Mouse (Mus musculus): ENCODE measurements at regions not wholly inside any gene's neighbourhood (a gene's known extent, or its start where the extent isn't known, plus 50 kb on each side); places are given as distances from the start of the nearest gene placed in this dataset.

DNA sequence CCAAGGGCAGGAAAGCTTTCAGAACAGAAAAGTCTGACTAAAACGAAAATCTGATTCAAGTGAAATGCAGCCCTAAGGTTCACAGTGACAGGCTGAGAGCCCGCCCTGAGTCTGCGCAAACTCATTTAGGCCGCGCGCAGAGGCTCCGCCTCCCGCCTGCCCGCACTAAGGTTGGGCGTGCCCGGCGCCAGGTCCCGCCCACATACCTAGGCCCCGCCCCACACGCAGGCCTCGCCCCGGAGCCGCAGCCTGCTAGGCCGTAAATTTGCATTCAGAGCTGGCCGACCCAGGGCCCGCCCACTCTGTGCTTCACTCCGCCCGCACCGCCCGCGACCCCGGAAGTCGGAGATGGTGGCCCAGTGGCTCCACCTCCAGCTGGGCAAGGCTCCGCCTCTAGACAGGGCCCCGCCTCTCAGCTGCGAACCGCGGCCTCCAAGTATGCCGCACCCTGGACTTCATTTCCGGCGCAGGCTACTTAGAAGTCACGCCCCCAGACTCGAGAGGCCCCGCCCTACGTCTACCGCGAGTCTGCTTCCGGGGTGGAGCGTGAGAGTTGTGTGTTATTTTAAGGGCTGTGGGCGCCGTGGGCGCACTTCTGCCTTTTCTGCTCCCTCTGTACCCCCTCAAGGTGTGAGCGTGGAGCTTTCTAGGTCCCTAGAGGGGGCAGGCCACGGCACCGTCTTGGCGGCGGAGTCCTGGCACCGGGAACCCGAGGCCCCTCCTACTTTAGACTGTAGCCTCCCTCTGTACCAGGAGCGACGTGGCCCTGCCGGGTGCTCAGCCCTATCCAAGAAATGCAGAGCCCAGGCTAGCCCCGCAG is 52.3 kb upstream of the Wnt7b start:
- ATAC-seq (ENCODE audit: poor library complexity, severe bottlenecking): peak; percentile 90

DNA sequence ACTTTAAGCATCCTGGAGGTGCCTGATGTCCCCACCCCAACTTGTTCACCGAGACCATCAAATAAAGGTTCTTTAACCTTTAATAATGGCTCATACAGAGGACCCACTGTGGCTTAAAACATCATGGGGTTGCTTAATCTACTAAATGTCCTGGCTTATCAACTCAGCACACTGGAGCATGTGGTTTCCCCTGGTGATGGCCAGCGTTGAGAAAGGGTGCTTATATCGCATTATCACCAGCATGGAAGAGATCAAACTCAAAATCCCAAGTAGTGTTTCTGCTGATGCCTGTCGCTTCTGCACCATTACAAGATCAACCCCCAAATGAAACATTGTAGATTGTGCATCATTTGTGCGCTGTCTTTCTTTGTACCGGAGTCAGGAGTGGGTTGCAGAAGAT is 53.2 kb upstream of the Wnt7b start:
- ATAC-seq (ENCODE audit: poor library complexity, severe bottlenecking): no peak

- ATAC-seq (ENCODE audit: poor library complexity, severe bottlenecking): no peak
Observed at GRCm38 (mm10) chr15:85639566-85639965, 57.3 kb upstream of the Wnt7b start.

- no peak for ATAC-seq (ENCODE audit: poor library complexity, severe bottlenecking)
Observed at GRCm38 (mm10) chr15:85641120-85642080, 59.1 kb upstream of the Wnt7b start.

DNA sequence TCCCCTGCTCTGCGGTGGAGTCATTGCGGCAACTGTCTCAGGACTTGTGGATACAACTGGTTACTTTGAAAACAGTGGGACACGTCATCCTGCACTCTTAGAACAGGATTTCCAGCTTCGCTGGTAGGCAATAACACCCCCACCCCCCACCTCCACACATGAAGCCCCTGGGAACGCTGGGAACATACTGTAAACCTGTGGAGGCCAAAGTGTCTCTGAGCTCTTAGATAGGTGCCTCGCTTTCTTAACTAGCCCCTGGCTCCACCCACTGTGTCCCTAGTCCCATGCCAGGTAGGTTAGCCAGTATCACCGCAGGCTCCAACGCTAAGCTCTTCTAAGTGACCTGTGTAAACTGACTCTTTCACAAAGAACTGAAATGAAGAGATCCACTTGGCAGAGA is 63.1 kb upstream of the Wnt7b start:
- no peak for ATAC-seq (ENCODE audit: poor library complexity, severe bottlenecking)

- ATAC-seq (ENCODE audit: poor library complexity, severe bottlenecking): peak; percentile 59
Observed at GRCm38 (mm10) chr15:85645971-85646638, 63.8 kb upstream of the Wnt7b start.

- peak; percentile 61 for ATAC-seq (ENCODE audit: poor library complexity, severe bottlenecking)
Observed at GRCm38 (mm10) chr15:85646639-85647277, 64.5 kb upstream of the Wnt7b start.

GRCm38 (mm10) chr15:85647593-85647992 is 65.3 kb upstream of the Wnt7b start:
- ATAC-seq (ENCODE audit: poor library complexity, severe bottlenecking): no peak

DNA sequence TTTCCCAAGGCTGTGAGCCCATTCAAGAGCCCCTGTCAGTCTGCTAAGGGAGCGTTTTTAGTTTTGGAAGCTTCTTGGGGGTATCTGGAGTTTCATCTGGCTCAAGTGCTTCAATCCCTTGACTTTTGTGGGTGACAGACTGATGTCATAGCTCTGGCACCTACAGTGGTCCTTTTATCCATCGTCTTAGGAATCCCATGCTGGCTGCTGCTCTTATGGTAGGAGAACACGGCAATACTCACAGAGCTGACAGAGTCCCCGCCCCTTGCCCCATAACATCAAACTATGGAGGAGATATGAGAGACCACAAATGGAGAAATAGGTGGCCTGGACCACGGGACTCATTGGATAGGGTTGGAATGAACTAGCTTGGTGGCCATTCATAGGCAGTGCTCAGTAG is 68.0 kb upstream of the Wnt7b start:
- no peak for ATAC-seq (ENCODE audit: poor library complexity, severe bottlenecking)

GRCm38 (mm10) chr15:85651718-85652420 is 69.6 kb upstream of the Wnt7b start:
- no peak for ATAC-seq (ENCODE audit: poor library complexity, severe bottlenecking)

DNA sequence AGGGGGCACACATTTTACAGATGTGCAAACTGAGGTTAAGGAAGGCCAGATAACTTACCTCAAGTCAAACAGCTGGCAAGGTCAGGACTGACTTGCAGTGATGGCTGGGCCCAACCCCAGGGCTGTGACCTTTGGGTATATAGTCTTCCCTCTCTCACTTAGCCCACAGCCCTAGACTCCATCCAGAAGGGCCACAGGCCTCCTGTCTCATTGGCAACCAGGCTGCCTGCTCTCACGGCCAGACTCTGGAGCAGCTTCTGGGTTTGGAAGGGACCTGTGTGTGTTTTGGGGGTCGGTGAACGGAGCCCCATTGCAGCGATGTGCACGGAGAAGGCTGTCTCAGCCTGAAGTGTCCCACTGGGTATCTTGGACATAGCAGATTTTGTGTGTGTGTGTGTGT is 70.2 kb upstream of the Wnt7b start:
- no peak for ATAC-seq (ENCODE audit: poor library complexity, severe bottlenecking)

GRCm38 (mm10) chr15:85652871-85653337 is 70.6 kb upstream of the Wnt7b start:
- no peak for ATAC-seq (ENCODE audit: poor library complexity, severe bottlenecking)

DNA sequence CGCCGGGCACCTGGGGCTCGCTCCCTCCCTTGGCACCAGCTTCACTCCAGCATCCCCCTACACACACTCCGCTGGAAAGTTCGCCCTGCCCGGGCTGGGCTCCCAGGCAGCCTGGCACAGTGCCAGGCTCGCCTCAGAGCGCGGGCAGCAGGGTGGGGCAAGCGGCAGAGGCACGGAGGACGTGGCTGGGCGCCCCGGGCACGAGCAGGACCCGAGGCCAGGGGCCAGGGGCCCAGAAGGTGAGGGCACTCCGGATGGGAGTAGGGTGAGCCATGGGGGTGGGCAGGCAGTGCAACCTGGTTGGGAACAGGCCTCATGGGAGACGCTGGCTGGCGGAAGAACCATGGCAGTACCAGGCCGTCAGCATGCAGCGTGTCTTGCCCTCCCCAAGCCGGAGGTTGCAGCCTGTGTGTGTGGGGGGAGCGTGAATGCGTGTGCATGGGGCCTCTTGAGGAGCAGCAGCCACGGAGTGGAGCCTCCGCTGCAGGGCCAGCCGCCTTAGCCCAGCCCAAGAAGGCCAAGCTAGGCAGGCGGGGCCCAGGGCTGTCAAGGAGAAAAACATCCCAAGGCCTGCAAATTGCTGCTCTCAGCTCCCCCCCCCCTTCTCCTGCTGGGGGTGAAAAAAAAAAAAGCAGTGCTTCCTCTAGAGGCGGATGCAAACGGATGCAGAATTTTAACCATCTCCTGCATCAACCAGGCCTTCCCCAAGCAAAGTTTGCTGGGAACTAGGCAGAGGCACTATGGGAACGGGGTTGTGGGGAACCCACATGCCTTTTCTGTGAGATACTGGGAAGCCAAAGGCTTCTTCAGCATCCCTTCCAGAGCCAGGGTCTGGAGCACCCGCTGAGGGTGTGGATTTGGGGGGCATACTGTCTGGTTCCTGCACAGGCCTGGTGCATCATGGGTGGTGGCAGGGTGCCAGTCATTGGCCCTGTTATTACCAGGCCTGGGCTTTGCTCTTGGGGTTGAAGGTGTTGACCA is 71.4 kb upstream of the Wnt7b start:
- peak; percentile 66 for ATAC-seq (ENCODE audit: poor library complexity, severe bottlenecking)

DNA sequence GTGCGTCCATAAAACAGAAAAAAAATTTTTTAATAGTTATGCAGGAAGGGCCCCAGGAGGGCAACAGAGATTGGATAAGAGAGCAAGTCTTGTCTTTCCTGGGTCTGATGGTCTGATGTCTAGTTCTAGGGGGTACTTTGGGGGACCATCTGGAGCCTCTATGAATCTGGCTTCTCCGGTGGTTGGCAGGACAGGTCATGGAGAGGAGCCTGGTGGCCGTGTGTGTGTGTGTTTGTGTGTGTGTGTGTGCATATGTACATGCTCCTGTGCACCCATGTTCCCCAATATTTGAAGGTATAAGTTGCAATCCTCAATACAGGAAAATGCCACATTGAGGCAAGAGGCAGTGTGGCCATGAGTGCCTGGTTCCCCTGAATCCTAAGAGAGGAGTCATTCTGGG is 72.5 kb upstream of the Wnt7b start:
- no peak for ATAC-seq (ENCODE audit: poor library complexity, severe bottlenecking)

DNA sequence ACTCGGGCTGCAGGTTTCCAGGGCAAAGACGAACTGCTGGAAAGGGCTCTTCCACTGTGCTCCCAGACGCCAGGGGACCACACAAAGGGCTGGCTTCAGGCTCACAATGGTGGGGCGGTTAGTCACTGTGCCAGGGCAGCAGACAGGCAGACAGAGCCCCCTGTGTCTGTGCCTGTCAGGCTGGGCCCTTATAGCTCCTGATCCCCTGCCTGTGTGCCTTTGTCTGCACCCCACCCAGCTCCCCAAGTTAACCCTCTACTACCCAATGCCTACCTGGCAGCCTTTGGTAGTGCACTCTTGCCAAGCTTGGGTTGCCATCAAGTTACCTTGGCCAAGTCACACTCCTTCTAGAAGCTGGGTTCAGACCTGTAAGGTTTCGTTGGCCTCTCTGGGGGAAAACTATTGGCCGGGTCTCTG is 73.5 kb upstream of the Wnt7b start:
- no peak for ATAC-seq (ENCODE audit: poor library complexity, severe bottlenecking)

DNA sequence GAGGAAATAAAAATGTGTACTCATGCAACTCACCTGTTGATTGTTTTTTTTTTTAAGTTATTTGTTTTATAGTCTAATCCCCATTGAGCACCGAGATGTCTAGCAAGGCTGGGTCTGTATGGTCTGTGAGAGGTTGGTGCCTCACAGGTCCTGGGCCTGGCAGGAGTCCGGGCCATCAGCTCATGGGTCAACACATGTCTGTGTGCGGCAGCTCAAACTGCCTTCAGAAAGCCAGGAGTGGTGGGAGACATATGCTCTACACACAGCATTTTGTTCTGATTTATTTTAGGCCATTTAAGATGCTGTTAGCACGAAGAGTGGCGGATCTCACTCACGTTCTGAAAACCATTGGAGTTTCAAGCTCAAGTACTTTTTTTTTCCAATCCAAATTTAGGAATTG is 74.6 kb upstream of the Wnt7b start:
- no peak for ATAC-seq (ENCODE audit: poor library complexity, severe bottlenecking)

DNA sequence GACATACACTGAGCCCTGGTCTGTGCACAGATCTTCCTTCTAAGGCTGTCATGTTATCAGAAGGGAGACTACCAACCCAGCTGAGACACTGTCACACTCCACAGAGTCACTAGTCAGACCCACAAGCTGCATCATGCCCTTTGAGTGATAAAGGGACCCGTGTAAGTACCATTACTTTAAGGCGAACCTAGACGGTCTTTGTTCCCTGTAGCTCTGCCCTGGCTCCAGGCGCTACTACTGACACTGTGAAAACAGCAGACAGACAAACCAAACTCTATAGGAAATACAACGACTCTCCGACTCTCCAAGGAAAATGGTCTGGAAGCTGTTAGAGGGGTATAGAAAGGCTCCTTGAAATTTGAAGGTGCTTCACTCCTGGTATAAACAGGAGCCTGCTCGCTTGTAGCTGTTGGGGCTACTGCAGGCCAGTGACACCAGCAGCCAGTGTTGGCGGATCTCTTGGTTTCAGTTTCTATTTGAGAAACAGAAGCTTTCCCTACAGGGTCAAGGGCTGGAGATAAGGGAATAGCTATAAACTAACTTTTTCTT is 75.2 kb upstream of the Wnt7b start:
- peak; percentile 55 for ATAC-seq (ENCODE audit: poor library complexity, severe bottlenecking)

DNA sequence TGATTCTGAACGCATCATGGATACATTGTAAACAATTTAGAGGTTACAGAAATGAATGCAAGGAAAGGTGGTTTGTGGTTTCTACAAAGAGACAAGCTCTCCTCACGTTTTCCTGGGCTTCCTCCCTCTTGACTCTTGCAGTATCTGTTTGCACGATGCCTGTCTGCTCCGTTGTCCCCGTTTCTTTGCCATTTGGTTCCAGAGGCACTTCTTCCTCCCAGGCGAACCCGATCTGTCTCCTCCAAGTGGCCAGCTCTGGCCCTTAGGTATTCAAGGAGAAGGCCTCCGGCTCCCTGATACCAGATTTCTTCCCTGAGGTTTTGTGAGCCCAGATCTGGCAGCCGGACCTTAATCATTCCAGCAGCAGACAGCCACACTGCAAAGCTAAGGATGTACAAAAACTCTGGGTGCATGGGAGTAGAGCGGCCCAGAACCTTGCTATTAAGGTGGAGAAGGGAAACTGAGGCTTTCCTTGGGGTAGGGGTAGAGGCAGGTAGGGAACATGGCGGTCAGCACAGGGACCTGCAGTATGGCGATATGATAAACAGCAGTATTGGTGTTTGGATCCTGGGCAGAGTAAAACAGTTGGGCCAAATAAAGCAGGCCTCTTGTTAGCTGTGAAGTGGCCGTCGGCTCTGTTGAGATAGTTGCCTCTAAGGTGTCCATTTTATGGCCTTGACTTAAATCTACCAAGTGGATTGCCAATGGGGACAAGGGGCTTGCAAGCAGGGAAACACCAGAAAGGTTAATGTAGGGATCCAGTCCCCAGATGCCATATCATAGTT is 76.0 kb upstream of the Wnt7b start:
- ATAC-seq (ENCODE audit: poor library complexity, severe bottlenecking): no peak
